Mouse (Mus musculus) embryonic stem cell, embryonic (primary cell): Measurements from ENCODE around the gene Ercc4.

ENCODE experiments used
- CTCF ChIA-PET, 4 experiments: fragments of 300-600 bp in 2 of 4; fragments of 350-600 bp in 2 of 4; sonication (Branson Sonifier 250); formaldehyde crosslinking; loops; one replicate each; lab custom pipeline; 2022; ENCODE audit warnings: inconsistent platforms in 2 of 4; lab: Charles Lee
- POLR2A ChIA-PET, 4 experiments: fragments of 300-600 bp in 2 of 4; fragments of 350-600 bp in 2 of 4; sonication (Branson Sonifier 250); formaldehyde crosslinking; loops; one replicate each; lab custom pipeline; 2022; ENCODE audit warnings: antibody characterized with exemption in 4 of 4, inconsistent platforms in 1 of 4; lab: Charles Lee

The Ercc4 gene

GRCm38 (mm10) chr16:13161516-13161915 lies 52.0 kb downstream of the Ercc4 start:
- CTCF ChIA-PET = interaction anchor here in 1 of 4 experiments (0.5 kb wide), 1 partner anchor 254 kb away, joined by 3 read pairs; no protein-coding TSS in a partner anchor

GRCm38 (mm10) chr16:13167731-13168130 lies 58.2 kb downstream of the Ercc4 start:
- ChIA-PET POLR2A (no interaction called here), CTCF (no interaction called here)

More at GRCm38 (mm10) chr16:13161516-13161915, 52.0 kb downstream of the Ercc4 start:
- POLR2A ChIA-PET = no interaction called here

GRCm38 (mm10) chr16:13173055-13173742 lies 63.7 kb downstream of the Ercc4 start:
- ChIA-PET CTCF (interaction anchor here in 1 of 4 experiments (0.9 kb wide), 1 partner anchor 42 kb away, joined by 3 read pairs; no protein-coding TSS in a partner anchor), POLR2A (no interaction called here)

- CTCF ChIA-PET = interaction anchor here in 1 of 4 experiments (0.7 kb wide), 1 partner anchor 279 kb away, joined by 3 read pairs; no protein-coding TSS in a partner anchor
- POLR2A ChIA-PET = interaction anchor here in 1 of 4 experiments (0.7 kb wide), 1 partner anchor 74 kb away, joined by 5 read pairs; the partner anchor contains the start of gene Mrtfb
Measured at GRCm38 (mm10) chr16:13182526-13182925, 73.0 kb downstream of the Ercc4 start.

GRCm38 (mm10) chr16:13183182-13183742 lies 73.8 kb downstream of the Ercc4 start:
- POLR2A ChIA-PET = interaction anchor here in 2 of 4 experiments (0.7 to 0.8 kb wide), 2 partner anchors 15 to 73 kb away, joined by 3 to 5 read pairs; partner anchors contain the start of gene Mrtfb (in 1 of the 2)
- CTCF ChIA-PET = interaction anchor here in 1 of 4 experiments (0.7 kb wide), 1 partner anchor 280 kb away, joined by 3 read pairs; no protein-coding TSS in a partner anchor

- ChIA-PET CTCF (no interaction called here), POLR2A (interaction anchor here in 1 of 4 experiments (0.7 to 1.4 kb wide), 3 partner anchors 16 to 66 kb away, joined by 3 to 4 read pairs (median 4); no protein-coding TSS in a partner anchor)
Measured at GRCm38 (mm10) chr16:13184381-13184780, 74.9 kb downstream of the Ercc4 start.

- POLR2A ChIA-PET = no interaction called here
- CTCF ChIA-PET = interaction anchor here in 2 of 4 experiments (0.6 to 0.7 kb wide), 2 partner anchors 119 to 437 kb away, joined by 3 to 4 read pairs; no protein-coding TSS in a partner anchor
Measured at GRCm38 (mm10) chr16:13189430-13190107, 80.1 kb downstream of the Ercc4 start.

GRCm38 (mm10) chr16:13190471-13190870 lies 81.0 kb downstream of the Ercc4 start:
- POLR2A ChIA-PET = no interaction called here
- CTCF ChIA-PET = interaction anchor here in 1 of 4 experiments (0.6 kb wide), 1 partner anchor 160 kb away, joined by 5 read pairs; no protein-coding TSS in a partner anchor

- CTCF ChIA-PET = no interaction called here
- POLR2A ChIA-PET = interaction anchor here in 1 of 4 experiments (0.7 kb wide), 1 partner anchor 424 kb away, joined by 4 read pairs; no protein-coding TSS in a partner anchor
Measured at GRCm38 (mm10) chr16:13191166-13191565, 81.7 kb downstream of the Ercc4 start.

GRCm38 (mm10) chr16:13193663-13194071 lies 84.2 kb downstream of the Ercc4 start:
- POLR2A ChIA-PET = interaction anchor here in 1 of 4 experiments (0.6 kb wide), 1 partner anchor 100 kb away, joined by 4 read pairs; no protein-coding TSS in a partner anchor

GRCm38 (mm10) chr16:13194882-13195281 lies 85.4 kb downstream of the Ercc4 start:
- ChIA-PET POLR2A (interaction anchor here in 1 of 4 experiments (0.6 kb wide), 1 partner anchor 1068 kb away, joined by 3 read pairs; no protein-coding TSS in a partner anchor), CTCF (no interaction called here)

More at GRCm38 (mm10) chr16:13193663-13194071, 84.2 kb downstream of the Ercc4 start:
- CTCF ChIA-PET = no interaction called here

GRCm38 (mm10) chr16:13196626-13197025 lies 87.1 kb downstream of the Ercc4 start:
- CTCF ChIA-PET = no interaction called here
- POLR2A ChIA-PET = no interaction called here

- POLR2A ChIA-PET = no interaction called here
Measured at GRCm38 (mm10) chr16:13197293-13197692, 87.8 kb downstream of the Ercc4 start.

GRCm38 (mm10) chr16:13199204-13199603 lies 89.7 kb downstream of the Ercc4 start:
- ChIA-PET POLR2A (interaction anchor here in 1 of 4 experiments (1.0 to 1.2 kb wide), 2 partner anchors 18 to 29 kb away, joined by 3 to 4 read pairs; no protein-coding TSS in a partner anchor), CTCF (no interaction called here)

More at GRCm38 (mm10) chr16:13197293-13197692, 87.8 kb downstream of the Ercc4 start:
- CTCF ChIA-PET = interaction anchor here in 1 of 4 experiments (0.5 kb wide), 1 partner anchor 414 kb away, joined by 3 read pairs; no protein-coding TSS in a partner anchor
